Mouse (Mus musculus): ENCODE measurements around the gene Stk39. TPM values are rescaled to one million over a fixed set of nuclear protein-coding genes. Genes with fewer than 3 reads are reported as not detected.

Gene Stk39
- polyA plus RNA-seq, 1 experiment from 2014 or later = 51.3 TPM

DNA sequence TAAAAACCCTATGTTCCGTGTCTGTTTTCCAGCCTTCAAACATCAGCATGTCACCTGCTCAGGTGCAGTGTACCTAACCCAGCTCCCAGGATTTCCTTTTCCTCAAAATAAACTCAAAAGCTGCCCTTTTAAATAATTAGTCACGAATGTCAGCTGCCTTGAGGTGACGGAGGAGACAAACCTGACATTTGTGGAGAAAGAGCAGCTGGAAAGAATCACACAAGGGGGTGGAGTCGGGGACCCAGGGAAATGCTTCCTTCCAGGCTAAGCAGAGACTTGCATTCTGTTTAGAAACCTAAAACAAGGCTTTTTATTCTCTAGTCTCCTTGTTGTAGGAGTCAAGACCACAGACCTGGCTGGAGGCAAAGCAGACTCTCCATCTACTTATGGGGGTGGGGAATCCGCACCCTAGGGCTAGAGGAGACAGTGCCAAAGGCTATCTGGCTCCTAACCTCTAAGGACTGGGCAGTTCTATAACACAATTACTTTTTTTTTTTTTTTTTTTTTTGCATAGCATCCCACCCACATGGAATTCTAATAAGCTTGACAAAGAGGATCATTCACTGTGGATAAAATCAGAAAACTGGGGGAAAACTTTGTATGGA, 29.9 kb downstream of the Stk39 start:
- ATAC-seq (ENCODE audit: low FRiP score) (no peak), DNase-seq (ENCODE audit: low spot score) (no peak)
- H3K9ac ChIP-seq = no peak overlapping the region
- no peak overlapping the region for H3K4me3 ChIP-seq (replicated peaks; ENCODE audit: low read length)
- 58% methylated on average over 5 of the region's 5 CpGs for WGBS
- H3K36me3 ChIP-seq (replicated peaks; ENCODE audit: control insufficient read depth, insufficient read depth) = no peaks in the 10 kb centered on the region
- no peaks in the 10 kb centered on the region; the same call in 1 of the 2 replicates for H3K4me1 ChIP-seq (replicated peaks; ENCODE audit: control insufficient read depth, insufficient read depth, low read length)
- H3K4me2 ChIP-seq (replicated peaks) = no peak overlapping the region
- no peaks in the 10 kb centered on the region for H3K27me3 ChIP-seq (ENCODE audit: control insufficient read depth, insufficient read depth, low read length)
- no peaks in the 10 kb centered on the region for H3K9me3 ChIP-seq (ENCODE audit: control insufficient read depth, low read length)
- H3K27ac ChIP-seq = no peak overlapping the region

DNA sequence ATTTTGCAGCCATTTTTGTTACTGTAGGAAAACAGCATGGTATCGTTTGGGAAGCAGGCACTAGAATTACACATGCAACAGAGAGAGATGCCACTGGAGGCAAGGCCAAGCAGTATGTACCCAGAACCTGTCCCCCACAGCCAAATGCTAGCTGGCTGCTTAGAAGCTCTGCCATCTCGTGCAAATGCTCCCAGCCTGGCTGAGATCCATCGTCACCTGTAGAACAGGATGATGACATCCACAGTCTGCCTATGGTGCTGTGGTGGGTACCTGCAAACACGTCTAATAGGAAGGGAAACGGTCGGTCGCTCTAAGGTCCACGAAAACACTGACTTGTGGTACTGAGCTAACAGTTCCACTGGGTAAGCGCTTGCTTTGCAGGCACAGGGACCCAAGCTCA, 32.5 kb downstream of the Stk39 start:
- ATAC-seq (ENCODE audit: low FRiP score) (no peak), DNase-seq (ENCODE audit: low spot score) (no peak)
- WGBS = 94% methylated on average over 9 of the region's 9 CpGs
- Histone ChIP-seq H3K27ac (no peak overlapping the region), H3K36me3 (replicated peaks; ENCODE audit: control insufficient read depth, insufficient read depth) (no peaks in the 10 kb centered on the region), H3K4me2 (replicated peaks) (no peak overlapping the region), H3K27me3 (ENCODE audit: control insufficient read depth, insufficient read depth, low read length) (no peaks in the 10 kb centered on the region), H3K9me3 (ENCODE audit: control insufficient read depth, low read length) (no peaks in the 10 kb centered on the region), H3K4me3 (replicated peaks; ENCODE audit: low read length) (no peak overlapping the region), H3K4me1 (replicated peaks; ENCODE audit: control insufficient read depth, insufficient read depth, low read length) (peaks cover 19% of the 10 kb centered on the region; the same call in 1 of the 2 replicates), H3K9ac (no peak overlapping the region)

DNA sequence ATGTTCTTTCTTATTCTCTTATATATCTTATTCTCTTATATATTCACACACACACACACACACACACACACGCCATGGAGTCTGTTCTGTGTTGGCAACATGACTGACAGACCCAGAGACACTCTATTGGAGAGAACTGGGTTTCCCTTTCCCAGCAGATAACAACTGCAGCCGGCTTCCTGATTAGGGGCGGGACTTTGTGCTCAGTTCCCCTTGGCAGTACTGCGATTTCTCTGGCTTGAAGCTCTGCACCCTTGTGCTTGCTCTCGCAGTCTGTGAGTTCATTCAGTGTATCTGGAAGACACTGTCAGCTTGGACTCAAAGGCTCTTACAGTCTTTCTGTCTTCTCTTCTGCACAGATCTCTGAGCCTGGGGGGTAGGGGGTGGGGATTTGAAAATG, 34.1 kb downstream of the Stk39 start:
- no peak overlapping the region for H3K4me3 ChIP-seq (replicated peaks; ENCODE audit: low read length)
- 84% methylated on average over 5 of the region's 5 CpGs for WGBS
- H3K27me3 ChIP-seq (ENCODE audit: control insufficient read depth, insufficient read depth, low read length) = no peaks in the 10 kb centered on the region
- H3K36me3 ChIP-seq (replicated peaks; ENCODE audit: control insufficient read depth, insufficient read depth) = no peaks in the 10 kb centered on the region
- no peak overlapping the region for H3K4me2 ChIP-seq (replicated peaks)
- no peak overlapping the region for H3K9ac ChIP-seq
- peaks cover 29% of the 10 kb centered on the region for H3K4me1 ChIP-seq (replicated peaks; ENCODE audit: control insufficient read depth, insufficient read depth, low read length)
- no peak for ATAC-seq (ENCODE audit: low FRiP score)
- no peaks in the 10 kb centered on the region for H3K9me3 ChIP-seq (ENCODE audit: control insufficient read depth, low read length)
- no peak overlapping the region for H3K27ac ChIP-seq
- no peak for DNase-seq (ENCODE audit: low spot score)

DNA sequence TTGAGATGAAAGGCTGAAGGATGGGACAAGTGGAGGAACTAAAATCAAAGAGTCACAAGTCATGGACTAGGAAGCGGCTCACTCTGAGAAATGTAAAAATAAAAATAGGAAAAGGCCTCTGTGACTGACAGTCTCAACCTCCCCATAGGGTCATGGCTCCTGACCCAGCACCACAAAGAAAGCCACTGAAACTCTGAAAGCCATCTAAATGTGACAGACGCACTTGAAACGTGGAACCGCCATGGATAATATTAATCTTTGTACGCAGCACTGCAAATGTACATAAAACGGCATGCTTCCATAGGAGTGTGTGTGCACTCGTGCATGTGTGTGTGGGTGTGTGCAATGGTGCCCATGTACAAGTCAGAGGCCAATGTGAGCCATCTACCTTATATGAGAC, 34.9 kb downstream of the Stk39 start:
- ATAC-seq (ENCODE audit: low FRiP score) (no peak), DNase-seq (ENCODE audit: low spot score) (no peak)
- H3K4me2 ChIP-seq (replicated peaks) = no peak overlapping the region
- WGBS = 83% methylated on average over 7 of the region's 7 CpGs
- H3K4me1 ChIP-seq (replicated peaks; ENCODE audit: control insufficient read depth, insufficient read depth, low read length) = peaks cover 29% of the 10 kb centered on the region
- no peaks in the 10 kb centered on the region for H3K27me3 ChIP-seq (ENCODE audit: control insufficient read depth, insufficient read depth, low read length)
- H3K36me3 ChIP-seq (replicated peaks; ENCODE audit: control insufficient read depth, insufficient read depth) = no peaks in the 10 kb centered on the region
- no peaks in the 10 kb centered on the region for H3K9me3 ChIP-seq (ENCODE audit: control insufficient read depth, low read length)
- H3K4me3 ChIP-seq (replicated peaks; ENCODE audit: low read length) = no peak overlapping the region
- no peak overlapping the region for H3K27ac ChIP-seq
- H3K9ac ChIP-seq = no peak overlapping the region

GRCm38 (mm10) chr2:68436305-68436704, 35.8 kb downstream of the Stk39 start:
- no peak overlapping the region for H3K4me3 ChIP-seq (replicated peaks; ENCODE audit: low read length)
- 60% methylated on average over 10 of the region's 10 CpGs for WGBS
- H3K4me1 ChIP-seq (replicated peaks; ENCODE audit: control insufficient read depth, insufficient read depth, low read length) = peaks cover 29% of the 10 kb centered on the region
- H3K27me3 ChIP-seq (ENCODE audit: control insufficient read depth, insufficient read depth, low read length) = no peaks in the 10 kb centered on the region
- no peak overlapping the region for H3K9ac ChIP-seq
- DNase-seq (ENCODE audit: low spot score) (no peak), ATAC-seq (ENCODE audit: low FRiP score) (no peak)
- H3K9me3 ChIP-seq (ENCODE audit: control insufficient read depth, low read length) = no peaks in the 10 kb centered on the region
- 0 out of 2 replicates have a peak overlapping the region, but pooled peaks have one; percentile 32 for H3K27ac ChIP-seq
- H3K36me3 ChIP-seq (replicated peaks; ENCODE audit: control insufficient read depth, insufficient read depth) = no peaks in the 10 kb centered on the region
- peak overlapping the region; percentile 25; the same call in 1 of the 2 replicates for H3K4me2 ChIP-seq (replicated peaks)

DNA sequence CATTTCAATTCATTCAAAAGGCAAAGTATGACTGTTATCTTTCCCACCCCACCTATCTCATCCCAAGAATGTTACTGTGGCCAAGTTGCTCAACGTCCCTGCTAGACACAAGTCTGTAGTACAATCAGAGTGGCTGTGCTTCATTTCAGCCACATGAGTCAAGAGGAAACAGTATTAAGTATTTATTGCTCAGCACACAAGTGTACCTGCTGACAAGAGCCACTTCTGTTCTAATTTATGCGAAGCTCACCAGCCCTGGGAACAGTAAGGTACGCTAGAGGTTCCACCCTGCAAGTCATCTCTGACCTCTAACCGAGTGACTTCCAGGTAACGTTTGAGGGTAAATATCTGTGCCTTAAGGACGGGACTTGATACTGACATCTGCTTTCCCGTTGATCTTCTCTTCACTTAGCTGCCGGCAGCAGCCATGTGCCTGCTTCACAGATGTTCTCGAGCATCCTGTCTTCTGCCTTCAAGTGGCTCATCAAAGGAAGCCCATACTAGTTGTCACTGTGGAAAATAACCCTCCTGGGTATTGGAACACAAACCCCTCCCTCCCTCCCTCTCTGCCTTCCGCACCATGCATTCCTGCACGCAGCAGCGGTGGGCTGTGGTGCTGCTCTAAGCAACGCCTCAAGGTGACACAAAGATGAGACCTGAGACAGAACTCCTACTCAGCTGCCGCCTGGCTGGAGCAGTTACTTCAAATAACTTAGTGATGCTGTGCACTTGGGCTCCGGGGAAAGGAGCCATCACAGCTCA, 36.4 kb downstream of the Stk39 start:
- no peaks in the 10 kb centered on the region for H3K27me3 ChIP-seq (ENCODE audit: control insufficient read depth, insufficient read depth, low read length)
- peak overlapping the region; percentile 25; the same call in 1 of the 2 replicates for H3K4me2 ChIP-seq (replicated peaks)
- ATAC-seq (ENCODE audit: low FRiP score) = no peak
- H3K9me3 ChIP-seq (ENCODE audit: control insufficient read depth, low read length) = no peaks in the 10 kb centered on the region
- no peak for DNase-seq (ENCODE audit: low spot score)
- peaks cover 29% of the 10 kb centered on the region for H3K4me1 ChIP-seq (replicated peaks; ENCODE audit: control insufficient read depth, insufficient read depth, low read length)
- 40% methylated on average over 15 of the region's 15 CpGs for WGBS
- H3K4me3 ChIP-seq (replicated peaks; ENCODE audit: low read length) = no peak overlapping the region
- H3K36me3 ChIP-seq (replicated peaks; ENCODE audit: control insufficient read depth, insufficient read depth) = no peaks in the 10 kb centered on the region
- no peak overlapping the region for H3K9ac ChIP-seq
- H3K27ac ChIP-seq = 0 out of 2 replicates have a peak overlapping the region, but pooled peaks have one; percentile 32

GRCm38 (mm10) chr2:68434997-68435396, 37.1 kb downstream of the Stk39 start:
- no peak for ATAC-seq (ENCODE audit: low FRiP score)
- WGBS = 34% methylated on average over 4 of the region's 4 CpGs
- DNase-seq (ENCODE audit: low spot score) = no peak
- H3K9ac ChIP-seq = no peak overlapping the region
- H3K27me3 ChIP-seq (ENCODE audit: control insufficient read depth, insufficient read depth, low read length) = no peaks in the 10 kb centered on the region
- no peaks in the 10 kb centered on the region for H3K9me3 ChIP-seq (ENCODE audit: control insufficient read depth, low read length)
- H3K4me3 ChIP-seq (replicated peaks; ENCODE audit: low read length) = no peak overlapping the region
- no peak overlapping the region for H3K4me2 ChIP-seq (replicated peaks)
- H3K27ac ChIP-seq = no peak overlapping the region
- H3K36me3 ChIP-seq (replicated peaks; ENCODE audit: control insufficient read depth, insufficient read depth) = no peaks in the 10 kb centered on the region
- H3K4me1 ChIP-seq (replicated peaks; ENCODE audit: control insufficient read depth, insufficient read depth, low read length) = peaks cover 29% of the 10 kb centered on the region

- no peak overlapping the region for H3K4me2 ChIP-seq (replicated peaks)
- no peak overlapping the region for H3K4me3 ChIP-seq (replicated peaks; ENCODE audit: low read length)
- WGBS = 33% methylated on average over 5 of the region's 5 CpGs
- no peak for ATAC-seq (ENCODE audit: low FRiP score)
- H3K4me1 ChIP-seq (replicated peaks; ENCODE audit: control insufficient read depth, insufficient read depth, low read length) = peaks cover 29% of the 10 kb centered on the region
- no peak for DNase-seq (ENCODE audit: low spot score)
- no peaks in the 10 kb centered on the region for H3K36me3 ChIP-seq (replicated peaks; ENCODE audit: control insufficient read depth, insufficient read depth)
- no peak overlapping the region for H3K27ac ChIP-seq
- H3K9me3 ChIP-seq (ENCODE audit: control insufficient read depth, low read length) = no peaks in the 10 kb centered on the region
- no peak overlapping the region for H3K9ac ChIP-seq
- H3K27me3 ChIP-seq (ENCODE audit: control insufficient read depth, insufficient read depth, low read length) = no peaks in the 10 kb centered on the region
These were observed 37.5 kb downstream of the Stk39 start for GRCm38 (mm10) chr2:68434576-68434975.

DNA sequence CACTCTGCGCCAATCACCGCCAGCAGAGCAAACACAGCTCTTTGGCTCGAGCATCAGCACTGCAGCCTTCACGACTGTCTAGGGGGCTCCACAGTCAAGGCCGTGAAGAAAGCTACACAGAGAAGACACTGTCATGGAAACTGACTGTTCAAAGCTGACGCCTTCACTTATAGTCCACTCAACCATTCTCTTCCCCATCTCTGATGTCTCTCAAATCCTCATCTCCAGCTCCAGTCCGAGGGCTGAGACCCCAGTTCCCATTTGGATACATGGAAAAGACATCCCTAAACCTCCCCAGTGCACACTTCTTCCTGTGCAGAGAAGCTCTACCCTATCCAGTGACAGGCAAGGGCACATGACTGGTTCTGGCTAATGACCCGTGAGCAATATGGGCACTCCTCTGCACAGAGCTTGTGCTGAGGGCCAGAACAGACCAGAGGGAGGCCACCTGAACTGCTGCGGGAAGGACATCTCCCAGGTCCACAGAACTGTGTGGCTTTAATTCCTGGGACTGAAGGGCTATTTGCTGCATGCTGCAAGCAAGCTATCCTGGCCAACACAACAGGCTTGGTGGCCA, 38.2 kb downstream of the Stk39 start:
- peak; percentile 31; the same call in 1 of the 2 replicates for ATAC-seq (ENCODE audit: low FRiP score)
- Histone ChIP-seq H3K9me3 (ENCODE audit: control insufficient read depth, low read length) (no peaks in the 10 kb centered on the region), H3K9ac (no peak overlapping the region), H3K4me3 (replicated peaks; ENCODE audit: low read length) (no peak overlapping the region), H3K27ac (no peak overlapping the region), H3K4me1 (replicated peaks; ENCODE audit: control insufficient read depth, insufficient read depth, low read length) (peaks cover 29% of the 10 kb centered on the region), H3K4me2 (replicated peaks) (no peak overlapping the region), H3K27me3 (ENCODE audit: control insufficient read depth, insufficient read depth, low read length) (no peaks in the 10 kb centered on the region), H3K36me3 (replicated peaks; ENCODE audit: control insufficient read depth, insufficient read depth) (no peaks in the 10 kb centered on the region)
- 82% methylated on average over 9 of the region's 9 CpGs for WGBS
- no peak for DNase-seq (ENCODE audit: low spot score)

All from hindbrain, embryonic 14.5 days (tissue).